Mouse (Mus musculus): Measurements from ENCODE around the gene AU022252. TPM values are rescaled to one million over a fixed set of nuclear protein-coding genes. Genes with fewer than 3 reads are reported as not detected.

The AU022252 gene
- total RNA-seq, 2 experiments from 2014 or later: 35.0 TPM

- no peak for DNase-seq
Observed at GRCm38 (mm10) chr4:119188060-119188785, 44.3 kb downstream of the AU022252 start.

DNA sequence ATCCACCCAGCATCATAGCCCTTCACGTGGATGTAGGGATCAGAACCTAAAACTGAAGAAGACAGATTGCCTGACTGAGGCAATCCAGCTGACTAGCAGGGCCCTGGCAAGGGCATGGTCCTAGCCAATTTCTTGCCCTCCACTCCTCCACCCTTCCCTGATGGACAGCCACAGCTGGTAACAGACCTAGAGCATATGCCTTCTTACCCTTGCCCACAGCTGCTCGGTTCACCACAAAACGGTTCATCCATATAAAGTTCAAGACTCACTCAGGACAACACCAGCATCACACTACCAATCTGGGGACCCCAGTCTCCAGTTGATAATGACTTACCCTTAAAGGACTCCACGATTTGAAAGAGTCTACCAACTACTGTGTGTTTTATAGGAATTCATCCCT is 46.7 kb downstream of the AU022252 start:
- DNase-seq: no peak

DNA sequence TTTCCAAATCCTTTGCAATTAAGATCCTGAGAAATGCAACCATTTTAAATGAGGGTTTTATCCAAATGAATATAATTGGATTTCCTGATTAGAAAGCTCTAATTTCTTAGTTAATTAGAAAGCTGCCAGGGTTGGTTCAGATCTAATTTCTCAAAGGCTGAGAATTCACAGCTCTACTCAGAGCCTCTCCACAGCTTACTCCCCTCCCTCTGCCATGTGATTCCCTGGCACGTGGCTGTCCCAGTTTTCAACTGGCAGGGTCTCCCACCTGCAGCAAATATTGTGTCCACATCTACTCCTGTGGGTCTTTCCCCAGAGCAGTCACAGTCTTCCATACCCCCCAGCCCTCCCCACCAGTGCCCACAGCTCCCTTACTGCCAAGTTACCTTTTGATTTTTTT is 49.0 kb downstream of the AU022252 start:
- DNase-seq: no peak

- no peak for DNase-seq
Observed at GRCm38 (mm10) chr4:119181456-119181855, 51.1 kb downstream of the AU022252 start.

DNA sequence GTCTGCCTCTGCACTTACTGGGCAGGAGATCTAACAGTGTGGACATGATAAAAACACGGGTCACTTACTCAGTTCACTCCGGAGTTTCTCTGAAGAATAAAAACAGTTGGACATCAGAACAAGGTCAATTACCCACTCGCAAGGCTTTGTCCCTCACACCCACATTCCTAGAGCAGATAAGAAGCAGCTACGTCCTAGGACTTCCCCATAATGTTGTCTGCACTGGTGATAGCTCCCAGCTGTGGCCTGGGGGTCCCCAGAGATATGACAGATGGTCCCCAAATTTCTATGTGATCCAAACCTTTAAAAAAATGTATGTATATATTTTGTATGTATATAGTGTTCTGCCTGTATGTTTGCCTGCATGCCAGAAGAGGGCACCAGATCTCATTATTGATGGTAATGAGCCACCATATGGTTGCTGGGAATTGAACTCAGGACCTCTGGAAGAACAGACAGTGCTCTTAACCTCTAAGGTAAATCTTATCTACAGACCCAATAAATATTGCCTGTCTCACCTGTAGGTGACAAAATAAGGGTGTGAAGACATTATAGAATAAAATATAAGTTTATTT is 52.3 kb downstream of the AU022252 start:
- DNase-seq: no peak

GRCm38 (mm10) chr4:119178331-119178730 is 54.2 kb downstream of the AU022252 start:
- DNase-seq: no peak

GRCm38 (mm10) chr4:119177702-119178101 is 54.8 kb downstream of the AU022252 start:
- DNase-seq: peak in 1 of 2 experiments; percentile 16

- DNase-seq: peak; percentile 92
Observed at GRCm38 (mm10) chr4:119173851-119174453, 58.6 kb downstream of the AU022252 start, which contains the start of gene Zfp691. TSS of gene Zfp691 (minus strand) at chr4:119174195.

- no peak for DNase-seq
Observed at GRCm38 (mm10) chr4:119172919-119173650, 59.4 kb downstream of the AU022252 start.

DNA sequence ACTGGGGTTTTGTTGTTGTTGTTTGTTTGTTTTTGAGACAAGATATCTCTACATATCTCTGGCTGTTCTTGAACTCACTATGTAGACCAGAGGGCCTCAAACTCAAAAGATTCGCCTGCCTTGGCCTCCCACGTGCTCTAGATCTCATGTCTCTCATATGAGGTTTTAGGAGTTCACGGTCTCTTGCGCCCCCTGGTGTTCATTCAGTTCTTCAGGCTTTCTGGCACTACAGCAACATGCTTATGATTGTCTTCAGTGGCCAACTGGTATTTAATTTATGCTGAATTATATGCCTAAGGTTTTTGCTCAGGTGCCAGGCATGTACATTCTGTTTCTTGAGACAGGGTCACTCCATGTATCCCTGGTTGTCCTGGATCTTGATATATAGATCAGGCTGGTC is 64.8 kb downstream of the AU022252 start:
- peak; percentile 69 to 76 for DNase-seq

DNA sequence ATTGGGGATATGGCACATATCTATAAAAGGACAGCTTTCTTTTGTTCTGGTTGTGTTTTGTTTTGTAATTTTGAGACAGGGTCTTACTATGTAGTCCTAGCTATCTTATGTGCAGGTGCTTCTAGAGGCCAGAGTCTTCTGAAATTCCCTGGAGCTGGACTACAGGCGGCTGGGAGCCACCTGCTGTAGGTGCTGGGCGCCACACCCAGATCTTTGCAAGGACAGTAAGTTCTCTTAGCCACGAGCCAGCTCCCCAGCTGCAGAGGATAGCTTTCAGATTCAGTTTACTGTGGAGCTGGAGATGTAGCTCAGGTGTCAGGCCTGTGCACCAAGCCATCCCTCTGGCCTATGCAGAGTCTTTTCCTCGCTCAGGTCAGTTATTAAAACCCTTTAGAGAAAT is 65.4 kb downstream of the AU022252 start:
- DNase-seq: no peak

DNA sequence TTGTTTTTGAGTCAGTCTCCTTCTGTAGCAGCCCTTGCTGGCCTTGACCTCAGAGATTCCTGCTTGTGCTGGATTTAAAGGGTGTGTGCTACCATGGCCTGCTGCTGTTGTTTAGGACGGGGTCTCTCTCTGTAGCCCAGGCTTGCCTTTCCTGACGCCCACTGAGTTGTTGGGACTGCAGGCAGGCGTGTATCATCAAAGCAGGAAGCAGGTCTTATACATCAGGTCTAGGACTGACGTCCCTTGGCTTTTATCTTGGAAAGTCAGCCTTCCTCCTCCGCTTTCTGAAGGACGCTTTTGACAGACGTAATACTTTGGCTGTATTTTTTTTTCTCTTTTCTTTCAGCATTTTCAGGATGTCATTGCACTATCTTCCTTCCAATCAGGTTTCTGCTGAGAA is 66.6 kb downstream of the AU022252 start:
- no peak for DNase-seq

DNA sequence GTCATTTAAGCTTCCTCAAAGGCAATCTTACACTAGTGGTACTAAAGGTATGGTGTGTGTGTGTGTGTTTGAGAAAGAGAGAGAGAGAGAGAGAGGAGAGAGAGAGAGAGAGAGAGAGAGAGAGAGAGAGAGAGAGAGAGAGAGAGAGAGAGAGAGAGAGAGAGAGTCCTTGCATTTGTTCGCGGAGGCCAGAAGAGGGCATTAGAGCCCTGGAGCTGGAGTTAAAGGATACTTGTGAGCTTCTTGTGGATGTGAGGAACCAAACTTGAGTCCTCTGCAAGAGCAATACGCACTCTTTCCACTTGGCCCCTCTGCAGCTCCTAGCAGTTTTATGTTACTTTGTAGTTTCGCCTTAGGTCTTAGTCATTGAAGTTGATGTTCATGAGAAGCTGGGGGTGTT is 69.5 kb downstream of the AU022252 start:
- no peak for DNase-seq

- DNase-seq: no peak
Observed at GRCm38 (mm10) chr4:119161358-119161757, 71.2 kb downstream of the AU022252 start.

GRCm38 (mm10) chr4:119157891-119158290 is 74.6 kb downstream of the AU022252 start:
- no peak for DNase-seq

- DNase-seq: peak; percentile 32 to 34
Observed at GRCm38 (mm10) chr4:119157186-119157585, 75.3 kb downstream of the AU022252 start.

Other genes starting within 250 kb of the AU022252 start
- 100 to 1,000 TPM in 1 of 2 experiments, 10 to 100 TPM in 1; 76.1 to 104 TPM for gene Slc2a1, start 124.0 kb downstream of the AU022252 start, total RNA-seq (2021)
- 1 to 10 TPM; 6.7 to 8.2 TPM for gene Zfp691, start 58.5 kb downstream of the AU022252 start, total RNA-seq (2021)
- under 1 TPM; 0.28 to 0.32 TPM for gene Ermap, start 42.7 kb downstream of the AU022252 start, total RNA-seq (2021)
- gene Svbp, start 37.4 kb downstream of the AU022252 start, total RNA-seq (2021): 10 to 100 TPM; 16.3 to 19.8 TPM
- gene Tmem269, start 14.5 kb downstream of the AU022252 start, total RNA-seq (2021): 1 to 10 TPM in 1 of 2 experiments, under 1 TPM in 1; 0.56 to 1.1 TPM
- gene P3h1, start 203 bp upstream of the AU022252 start, total RNA-seq (2021): 10 to 100 TPM in 1 of 2 experiments, 1 to 10 TPM in 1; 9.2 to 11.9 TPM
- gene Cldn19, start 22.7 kb upstream of the AU022252 start, total RNA-seq (2021): under 1 TPM; 0.20 to 0.42 TPM
- 100 to 1,000 TPM; 275 to 279 TPM for gene Ybx1, start 61.9 kb upstream of the AU022252 start, total RNA-seq (2021)
- 10 to 100 TPM; 17.5 to 20.6 TPM for gene Ppih, start 87.8 kb upstream of the AU022252 start, total RNA-seq (2021)
- gene Ccdc30, start 182.8 kb upstream of the AU022252 start, total RNA-seq (2021): 10 to 100 TPM; 19.9 to 28.7 TPM
- 1 to 10 TPM; 6.2 to 6.4 TPM for gene Ppcs, start 189.7 kb upstream of the AU022252 start, total RNA-seq (2021)
- under 1 TPM; 0.46 to 0.47 TPM for gene Zmynd12, start 190.1 kb upstream of the AU022252 start, total RNA-seq (2021)

All from layer of hippocampus, postnatal 36 days (tissue).